Mouse (Mus musculus): ENCODE measurements around the gene Atp11a.

Atp11a gene

GRCm38 (mm10) chr8:12907730-12908129 lies 150.9 kb downstream of the Atp11a start:
- ChIA-PET POLR2A (interaction anchor here in 2 of 4 experiments (0.6 to 1.5 kb wide), 4 partner anchors 7 to 720 kb away, joined by 3 read pairs; no protein-coding TSS in a partner anchor), CTCF (interaction anchor here in 3 of 4 experiments (0.6 to 2.0 kb wide), 7 partner anchors 11 to 408 kb away, joined by 3 to 6 read pairs (median 3); no protein-coding TSS in a partner anchor)

- ChIA-PET CTCF (interaction anchor here in 3 of 4 experiments (0.6 to 1.9 kb wide), 11 partner anchors 9 to 1832 kb away, joined by 3 to 8 read pairs (median 5); partner anchors contain the start of gene Lamp1 (in 1 of the 3)), POLR2A (interaction anchor here (0.7 to 1.8 kb wide), 17 partner anchors 8 to 759 kb away, joined by 3 to 8 read pairs (median 3); no protein-coding TSS in a partner anchor)
Observed at GRCm38 (mm10) chr8:12912011-12912410, 155.2 kb downstream of the Atp11a start.

GRCm38 (mm10) chr8:12915187-12916006 lies 158.6 kb downstream of the Atp11a start:
- ChIA-PET POLR2A (interaction anchor here in 2 of 4 experiments (0.8 to 2.0 kb wide), 10 partner anchors 9 to 42 kb away, joined by 3 to 14 read pairs (median 3); partner anchors contain the start of gene Mcf2l (in 2 of the 2)), CTCF (interaction anchor here in 2 of 4 experiments (0.6 to 1.9 kb wide), 3 partner anchors 12 to 45 kb away, joined by 3 to 17 read pairs (median 6); no protein-coding TSS in a partner anchor)

- CTCF ChIA-PET: interaction anchor here in 1 of 4 experiments (1.9 kb wide), 1 partner anchor 11 kb away, joined by 17 read pairs; no protein-coding TSS in a partner anchor
- POLR2A ChIA-PET: interaction anchor here (0.5 to 2.0 kb wide), 6 partner anchors 9 to 45 kb away, joined by 3 to 14 read pairs (median 4); no protein-coding TSS in a partner anchor
Observed at GRCm38 (mm10) chr8:12916156-12916900, 159.5 kb downstream of the Atp11a start.

GRCm38 (mm10) chr8:12917029-12917428 lies 160.2 kb downstream of the Atp11a start:
- CTCF ChIA-PET: no interaction called here

GRCm38 (mm10) chr8:12917831-12918230 lies 161.0 kb downstream of the Atp11a start:
- ChIA-PET POLR2A (interaction anchor here in 2 of 4 experiments (0.6 to 1.8 kb wide), 6 partner anchors 8 to 31 kb away, joined by 3 to 8 read pairs (median 3); no protein-coding TSS in a partner anchor), CTCF (interaction anchor here in 1 of 4 experiments (0.7 kb wide), 1 partner anchor 174 kb away, joined by 4 read pairs; no protein-coding TSS in a partner anchor)

More at GRCm38 (mm10) chr8:12917029-12917428, 160.2 kb downstream of the Atp11a start:
- POLR2A ChIA-PET: interaction anchor here in 3 of 4 experiments (1.1 to 1.7 kb wide), 3 partner anchors 9 to 14 kb away, joined by 3 to 5 read pairs (median 3); no protein-coding TSS in a partner anchor
